Mouse (Mus musculus): ENCODE measurements around the gene U90926. TPM values are rescaled to one million over a fixed set of nuclear protein-coding genes. Genes with fewer than 3 reads are reported as not detected.

Gene U90926
- polyA plus RNA-seq (2017; shearing (Covaris generic)) = not detected

GRCm38 (mm10) chr5:92215308-92215707, at the start of gene U90926:
Gene U90926 (minus strand): TSS chr5:92215408.

GRCm38 (mm10) chr5:92256218-92256617, 41.0 kb upstream of the U90926 start, which contains the start of gene Ppef2:
Gene Ppef2 (minus strand): TSS chr5:92256278.

Other genes starting within 250 kb of the U90926 start
- not detected for gene Odaph, start 227.9 kb downstream of the U90926 start, polyA plus RNA-seq (2017; shearing (Covaris generic))
- gene Cdkl2, start 171.5 kb downstream of the U90926 start, polyA plus RNA-seq (2017; shearing (Covaris generic)) = 2.8 TPM
- 156 TPM for gene G3bp2, start 131.7 kb downstream of the U90926 start, polyA plus RNA-seq (2017; shearing (Covaris generic))
- gene Uso1, start 77.5 kb downstream of the U90926 start, polyA plus RNA-seq (2017; shearing (Covaris generic)) = 49.7 TPM
- not detected for gene Ppef2, start 40.9 kb upstream of the U90926 start, polyA plus RNA-seq (2017; shearing (Covaris generic))
- 6.9 TPM for gene Naaa, start 62.8 kb upstream of the U90926 start, polyA plus RNA-seq (2017; shearing (Covaris generic))
- gene Sdad1, start 95.1 kb upstream of the U90926 start, polyA plus RNA-seq (2017; shearing (Covaris generic)) = 42.1 TPM
- 0.28 TPM for gene Cxcl9, start 112.7 kb upstream of the U90926 start, polyA plus RNA-seq (2017; shearing (Covaris generic))
- gene Art3, start 116.4 kb upstream of the U90926 start, polyA plus RNA-seq (2017; shearing (Covaris generic)) = 3.2 TPM
- gene Cxcl10, start 133.5 kb upstream of the U90926 start, polyA plus RNA-seq (2017; shearing (Covaris generic)) = 8.4 TPM
- 39.2 TPM for gene Nup54, start 219.8 kb upstream of the U90926 start, polyA plus RNA-seq (2017; shearing (Covaris generic))

Data from CD4-positive, CD25-positive, alpha-beta regulatory T cell (primary cell).